Mouse (Mus musculus) lung, postnatal 0 days (tissue): Measurements from ENCODE around the gene Tmed11. TPM values are rescaled to one million over a fixed set of nuclear protein-coding genes. Genes with fewer than 3 reads are reported as not detected.
"Not testable (repeated sequence)": the region's sequence is repeated elsewhere in the genome, so short reads cannot be mapped to it uniquely, and the experiment has no call there.

ENCODE experiments used
- ATAC-seq: fragments of 200-750 bp; cut with Nextera tagmentation; 2 replicates; pipeline ENCODE4 v1.8.0; 2017; ENCODE audit warnings: moderate library complexity
- DNase-seq: peaks from one replicate; pipeline ENCODE4 v3.0.0-alpha.2; 2016; ENCODE audit warnings: low spot score
- H3K27ac ChIP-seq: fragments of 300-500 bp; sonication (generic); 2 replicates; pipeline ENCODE4 v1.5.1; 2014; ENCODE audit warnings: antibody characterized with exemption, mild to moderate bottlenecking, low read length, mixed read lengths
- H3K27me3 ChIP-seq: fragments of 300-500 bp; sonication (generic); replicated peaks from 2 replicates; pipeline ENCODE4 v1.6.1; 2014; ENCODE audit warnings: low read length, mixed read lengths; ENCODE audit not compliant: insufficient read depth
- H3K36me3 ChIP-seq: fragments of 300-500 bp; sonication (generic); 2 replicates; pipeline ENCODE4 v1.6.1; 2014; ENCODE audit warnings: low read length, mixed read lengths; ENCODE audit not compliant: insufficient read depth
- H3K4me1 ChIP-seq: fragments of 300-500 bp; sonication (generic); 2 replicates; pipeline ENCODE4 v1.6.1; 2014; ENCODE audit warnings: antibody characterized with exemption, low read depth, low read length, mixed read lengths; ENCODE audit not compliant: insufficient read depth
- H3K4me2 ChIP-seq: fragments of 300-500 bp; sonication (generic); replicated peaks from 2 replicates; pipeline ENCODE4 v1.6.1; 2014; ENCODE audit warnings: low read depth, mild to moderate bottlenecking, low read length, moderate library complexity, mixed read lengths
- H3K4me3 ChIP-seq: fragments of 300-500 bp; sonication (generic); 2 replicates; pipeline ENCODE4 v1.5.1; 2014; ENCODE audit warnings: low read depth, low read length
- H3K9ac ChIP-seq: fragments of 300-500 bp; sonication (generic); replicated peaks from 2 replicates; pipeline ENCODE4 v1.6.1; 2014; ENCODE audit warnings: low read depth, mild to moderate bottlenecking
- H3K9me3 ChIP-seq: fragments of 300-500 bp; sonication (generic); 2 replicates; pipeline ENCODE4 v1.6.1; 2016; ENCODE audit warnings: low read length, mixed read lengths
- CTCF ChIP-seq: IDR thresholded peaks from 2 replicates; pipeline ENCODE4 v1.5.1; 2016; ENCODE audit warnings: antibody characterized with exemption, mild to moderate bottlenecking
- EP300 ChIP-seq: IDR thresholded peaks from 2 replicates; pipeline ENCODE4 v1.6.1; 2016; ENCODE audit warnings: antibody characterized with exemption, mild to moderate bottlenecking, control low read depth
- WGBS: fragments of 180-500 bp; shearing (Covaris S2); extraction: QIAGEN DNeasy Blood & Tissue Kit; methylation state at CpG from one replicate; pipeline ENCODE4 v1.1.7; 2014; 5-methylcytosine and 5-hydroxymethylcytosine counted together
- polyA plus RNA-seq: library from polyadenylated mRNA; unstranded; fragments of >200 nt; fragmentation: Nextera tagmentation; extraction: Ambion mirVana; gene quantifications from 2 replicates; pipeline ENCODE4 v1.2.1, GENCODE M21; 2015

Tmed11 gene
- polyA plus RNA-seq, 1 experiment from 2014 or later, result not detected

DNA sequence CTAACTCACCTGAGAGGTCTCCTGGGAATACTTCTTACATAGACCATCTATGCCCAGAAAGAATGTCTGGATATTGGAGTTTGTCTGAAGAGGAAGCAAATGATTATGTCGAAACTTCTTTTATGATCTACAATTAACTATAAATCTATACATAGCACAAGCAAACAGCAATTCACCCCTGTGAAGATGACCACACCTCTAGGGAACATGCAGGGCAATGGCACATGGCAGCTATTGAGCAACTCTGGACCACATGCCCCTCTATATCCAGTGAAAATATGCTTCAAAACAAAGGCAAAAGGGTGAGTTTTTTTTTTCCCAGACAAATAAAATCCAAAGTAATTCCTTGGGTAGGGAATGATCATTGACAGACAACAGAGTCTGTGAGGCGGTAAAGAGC is 35.2 kb downstream of the Tmed11 start:
- H3K4me3 ChIP-seq, result no peak overlapping the region
- H3K27me3 ChIP-seq, result no peaks in the 10 kb centered on the region
- no peaks in the 10 kb centered on the region for H3K36me3 ChIP-seq
- H3K27ac ChIP-seq, result no peak overlapping the region
- TF ChIP-seq EP300 (no peak), CTCF (no peak)
- no peak overlapping the region for H3K9ac ChIP-seq
- no peak for DNase-seq
- 74% methylated on average over 2 of the region's 2 CpGs for WGBS
- no peak overlapping the region for H3K4me2 ChIP-seq
- H3K4me1 ChIP-seq, result no peaks in the 10 kb centered on the region
- ATAC-seq, result no peak
- no peaks in the 10 kb centered on the region for H3K9me3 ChIP-seq

DNA sequence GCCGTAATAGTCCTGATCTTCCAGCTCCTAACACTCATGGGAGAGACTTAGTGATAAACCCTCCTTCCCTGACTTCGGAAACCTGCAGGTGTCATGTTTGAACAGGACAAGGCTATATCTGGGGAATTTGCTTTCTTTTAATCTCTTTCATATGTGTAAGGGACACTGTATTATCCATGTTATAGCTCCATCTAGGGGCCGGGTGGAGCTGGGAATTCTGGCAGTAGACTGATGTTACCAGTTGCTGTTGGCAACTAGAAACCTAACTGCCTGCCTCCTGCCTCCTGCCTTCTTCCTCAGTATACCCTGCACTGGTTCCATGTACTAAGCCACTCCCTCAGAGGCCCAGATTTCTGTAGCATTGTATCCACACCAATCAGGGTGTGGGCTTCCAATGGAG is 36.8 kb downstream of the Tmed11 start:
- DNase-seq (peak; percentile 16), ATAC-seq (no peak)
- Histone ChIP-seq H3K4me1 (no peaks in the 10 kb centered on the region), H3K9ac (no peak overlapping the region), H3K9me3 (no peaks in the 10 kb centered on the region), H3K36me3 (no peaks in the 10 kb centered on the region), H3K4me3 (no peak overlapping the region), H3K27ac (no peak overlapping the region), H3K4me2 (no peak overlapping the region), H3K27me3 (no peaks in the 10 kb centered on the region)
- WGBS, result 36% methylated on average over 3 of the region's 3 CpGs
- TF ChIP-seq EP300, result no peak
- peak; percentile 49 for TF ChIP-seq CTCF

DNA sequence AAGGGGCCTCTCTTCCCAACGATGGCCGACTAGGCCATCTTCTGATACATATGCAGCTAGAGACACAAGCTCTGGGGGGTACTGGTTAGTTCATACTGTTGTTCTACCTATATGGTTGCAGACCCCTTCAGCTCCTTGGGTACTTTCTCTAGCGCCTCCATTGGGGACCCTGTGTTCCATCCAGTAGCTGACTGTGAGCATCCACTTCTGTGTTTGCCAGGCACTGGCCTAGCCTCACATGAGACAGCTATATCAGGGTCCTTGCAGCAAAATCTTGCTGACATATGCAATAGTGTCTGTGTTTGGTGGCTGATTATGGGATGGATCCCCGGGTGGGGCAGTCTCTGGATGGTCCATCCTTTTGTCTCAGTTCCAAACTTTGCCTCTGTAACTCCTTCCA is 43.9 kb downstream of the Tmed11 start:
- H3K4me1 ChIP-seq, H3K9ac ChIP-seq, H3K9me3 ChIP-seq, ATAC-seq, DNase-seq, H3K4me3 ChIP-seq, H3K27ac ChIP-seq, H3K4me2 ChIP-seq, H3K27me3 ChIP-seq, H3K36me3 ChIP-seq: not testable (repeated sequence)
- 78% methylated on average over 4 of the region's 4 CpGs for WGBS

DNA sequence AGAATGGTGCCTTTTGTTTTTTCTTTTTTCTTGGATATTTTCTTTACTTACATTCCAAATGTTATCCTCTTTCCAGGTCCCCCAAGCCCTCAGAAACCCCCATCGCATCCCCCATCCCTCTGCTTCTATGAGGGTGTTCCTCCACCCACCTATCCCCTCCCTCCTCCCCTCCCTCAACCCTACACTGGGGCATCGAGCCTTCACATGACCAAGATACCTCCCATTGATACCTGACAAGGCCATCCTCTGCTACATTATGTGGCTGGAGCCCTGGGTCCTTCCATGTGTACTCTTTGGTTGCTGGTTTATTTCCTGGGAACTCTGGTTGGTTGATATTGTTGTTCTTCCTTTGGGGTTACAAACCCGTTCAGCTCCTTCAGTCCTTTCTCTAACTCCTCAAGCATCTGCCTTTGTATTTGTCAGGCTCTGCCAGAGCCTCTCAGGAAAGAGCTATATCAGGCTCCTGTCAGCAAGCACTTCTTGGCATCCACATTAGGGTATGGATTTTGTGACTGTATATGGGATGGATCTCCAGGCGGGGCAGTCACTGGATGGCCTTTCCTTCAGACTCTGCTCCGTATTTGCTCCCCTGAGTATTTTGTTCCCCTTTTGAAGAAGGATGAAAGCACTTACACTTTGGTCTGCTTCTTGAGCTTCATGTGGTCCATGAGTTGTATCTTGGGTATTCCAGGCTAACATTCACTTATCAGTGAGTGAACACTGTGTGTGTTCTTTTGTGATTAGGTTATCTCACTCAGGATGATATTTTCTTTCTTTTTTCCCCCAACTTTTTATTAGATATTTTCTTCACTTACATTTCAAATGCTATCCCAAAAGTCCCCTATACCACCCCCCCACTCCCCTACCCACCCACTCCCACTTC is 44.6 kb downstream of the Tmed11 start:
- WGBS, result 76% methylated on average over 5 of the region's 5 CpGs
- Histone ChIP-seq H3K9me3 (no peaks in the 10 kb centered on the region), H3K36me3 (no peaks in the 10 kb centered on the region), H3K4me2 (no peak overlapping the region), H3K4me3 (no peak overlapping the region), H3K27ac (no peak overlapping the region), H3K27me3 (no peaks in the 10 kb centered on the region), H3K9ac (no peak overlapping the region), H3K4me1 (no peaks in the 10 kb centered on the region)
- DNase-seq, result no peak
- no peak for TF ChIP-seq CTCF
- no peak for TF ChIP-seq EP300
- no peak for ATAC-seq

DNA sequence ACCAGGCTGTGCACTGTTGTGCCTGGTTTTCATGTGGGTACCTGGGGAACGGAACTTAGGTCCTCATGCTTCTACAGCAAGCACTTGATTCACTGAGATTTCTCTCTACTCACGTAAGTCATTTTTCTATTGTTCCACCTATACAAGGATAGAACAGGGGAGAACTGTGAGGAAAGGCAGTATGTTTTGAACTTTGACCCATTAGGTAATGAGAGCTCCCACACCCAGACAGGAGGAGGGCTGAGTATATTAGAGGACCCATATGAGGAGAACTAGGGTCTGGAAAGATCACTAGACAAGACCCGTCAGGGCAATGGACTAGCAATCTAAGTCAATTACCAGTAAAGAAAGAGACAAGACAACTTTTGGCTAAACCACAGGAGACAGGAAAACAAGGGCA is 50.5 kb downstream of the Tmed11 start:
- Histone ChIP-seq H3K4me3 (no peak overlapping the region), H3K4me1 (no peaks in the 10 kb centered on the region), H3K27ac (no peak overlapping the region), H3K9me3 (no peaks in the 10 kb centered on the region), H3K4me2 (no peak overlapping the region), H3K9ac (no peak overlapping the region), H3K36me3 (no peaks in the 10 kb centered on the region), H3K27me3 (no peaks in the 10 kb centered on the region)
- no peak for TF ChIP-seq CTCF
- no peak for TF ChIP-seq EP300
- ATAC-seq (no peak), DNase-seq (no peak)
- WGBS, result 73% methylated on average over 3 of the region's 3 CpGs

DNA sequence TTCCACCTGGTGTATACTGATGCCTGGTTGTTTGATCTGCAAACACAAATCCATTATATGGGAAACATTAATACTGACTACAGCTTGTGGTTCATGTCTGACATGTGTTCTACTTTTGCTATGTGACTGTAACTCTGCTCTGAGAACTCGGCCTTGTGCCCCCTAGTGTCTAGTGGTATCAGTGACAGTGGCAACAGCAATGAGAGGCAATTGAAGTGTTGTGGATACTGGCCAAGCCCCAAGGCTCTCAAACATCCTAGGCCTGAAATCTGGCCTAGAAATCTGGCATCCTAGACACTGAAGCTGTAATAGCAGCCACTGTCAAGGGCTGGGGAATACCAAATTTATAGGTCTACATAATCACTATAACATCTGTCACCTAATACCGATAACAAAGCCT is 51.3 kb downstream of the Tmed11 start:
- ATAC-seq (no peak), DNase-seq (no peak)
- Histone ChIP-seq H3K9ac (no peak overlapping the region), H3K27ac (no peak overlapping the region), H3K27me3 (no peaks in the 10 kb centered on the region), H3K4me1 (no peaks in the 10 kb centered on the region), H3K4me3 (no peak overlapping the region), H3K9me3 (no peaks in the 10 kb centered on the region), H3K36me3 (no peaks in the 10 kb centered on the region), H3K4me2 (no peak overlapping the region)
- 65% methylated on average over 2 of the region's 2 CpGs for WGBS
- TF ChIP-seq EP300 (no peak), CTCF (peak; percentile 31)

DNA sequence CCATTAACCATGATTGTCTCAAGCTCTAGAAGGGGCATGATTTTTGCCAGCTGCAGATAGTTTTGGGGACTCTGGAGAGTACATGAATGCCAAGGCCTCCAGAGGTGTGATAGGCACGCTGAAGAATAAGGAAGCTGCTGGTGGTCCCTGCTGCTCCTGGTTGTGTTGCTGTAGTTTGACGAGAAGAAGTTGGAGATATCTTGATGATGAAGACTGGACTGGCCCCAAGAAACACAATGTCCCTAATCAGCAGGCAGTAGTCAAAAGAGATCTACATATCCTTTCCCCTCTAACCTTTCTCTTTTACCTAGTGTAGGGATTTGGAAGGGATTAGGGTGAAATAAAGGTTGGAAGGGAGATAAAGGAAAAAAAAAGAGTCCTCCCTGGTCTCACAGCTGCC is 52.6 kb downstream of the Tmed11 start:
- Histone ChIP-seq H3K27me3 (no peaks in the 10 kb centered on the region), H3K9me3 (no peaks in the 10 kb centered on the region), H3K4me3 (no peak overlapping the region), H3K27ac (no peak overlapping the region), H3K36me3 (no peaks in the 10 kb centered on the region), H3K9ac (no peak overlapping the region), H3K4me1 (no peaks in the 10 kb centered on the region), H3K4me2 (no peak overlapping the region)
- DNase-seq, result no peak
- TF ChIP-seq EP300 (no peak), CTCF (no peak)
- no peak for ATAC-seq
- WGBS, result 63% methylated on average over 2 of the region's 2 CpGs
